Mouse (Mus musculus): Measurements from ENCODE around the gene Slc24a3.

DNA sequence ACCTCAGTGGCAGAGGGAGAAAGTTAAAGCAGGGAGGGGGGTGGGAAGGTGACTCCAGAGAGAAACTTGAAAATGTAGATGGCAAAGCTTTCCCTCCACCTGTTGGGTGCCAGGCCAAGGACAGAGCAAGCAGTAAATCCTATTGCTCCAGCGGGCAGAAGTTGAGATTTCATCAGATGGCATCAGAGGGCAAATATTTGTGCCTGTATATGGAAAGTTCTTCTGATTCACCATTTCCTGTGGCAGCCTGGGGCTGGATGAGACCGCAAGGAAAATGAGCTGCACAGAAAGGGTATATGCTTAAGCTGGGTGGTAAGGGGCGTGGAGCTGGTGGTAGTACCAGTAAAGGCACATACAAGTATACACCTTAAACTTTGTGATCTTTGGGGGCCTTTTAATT lies 153.7 kb downstream of the Slc24a3 start:
- TF ChIP-seq CHD2 (IDR thresholded peaks at IDR 0.05; ENCODE audit: low read depth, low read length) = no peak
- no peak for TF ChIP-seq HCFC1 (IDR thresholded peaks at IDR 0.05; ENCODE audit: borderline replicate concordance, insufficient read depth, low read length)
- TF ChIP-seq ZNF384 (IDR thresholded peaks at IDR 0.05; ENCODE audit: low read depth, low read length) = no peak
